Mouse (Mus musculus) midbrain, postnatal 0 days (tissue): Measurements from ENCODE around the gene Dido1. TPM values are rescaled to one million over a fixed set of nuclear protein-coding genes. Genes with fewer than 3 reads are reported as not detected.

Source experiments
- ATAC-seq: fragments of 200-750 bp; cut with Nextera tagmentation; 2 replicates; pipeline ENCODE4 v1.8.0; 2017; ENCODE audit warnings: moderate number of reproducible peaks, mild to moderate bottlenecking, moderate TSS enrichment, moderate library complexity; ENCODE audit not compliant: low FRiP score
- DNase-seq: peaks from one replicate; pipeline ENCODE4 v3.0.0-alpha.2; 2015; ENCODE audit warnings: low spot score
- H3K27ac ChIP-seq: fragments of 300-500 bp; sonication (generic); 2 replicates; pipeline ENCODE4 v1.5.1; 2014; ENCODE audit warnings: low read depth, mild to moderate bottlenecking, low read length, mixed read lengths
- H3K27me3 ChIP-seq: fragments of 300-500 bp; sonication (generic); 2 replicates; pipeline ENCODE4 v1.6.1; 2014; ENCODE audit warnings: low read length, control low read depth, mixed read lengths; ENCODE audit not compliant: insufficient read depth
- H3K36me3 ChIP-seq: fragments of 300-500 bp; sonication (generic); 2 replicates; pipeline ENCODE4 v1.6.1; 2014; ENCODE audit warnings: low read length, control low read depth, mixed read lengths; ENCODE audit not compliant: insufficient read depth
- H3K4me1 ChIP-seq: fragments of 300-500 bp; sonication (generic); 2 replicates; pipeline ENCODE4 v1.6.1; 2014; ENCODE audit warnings: mild to moderate bottlenecking, control low read depth, antibody characterized with exemption, low read length, mixed read lengths; ENCODE audit not compliant: insufficient read depth
- H3K4me2 ChIP-seq: fragments of 300-500 bp; sonication (generic); 2 replicates; pipeline ENCODE4 v1.6.1; 2014; ENCODE audit warnings: low read depth, mild to moderate bottlenecking, low read length, mixed read lengths; ENCODE audit not compliant: poor library complexity, severe bottlenecking
- H3K4me3 ChIP-seq: fragments of 300-500 bp; sonication (generic); 2 replicates; pipeline ENCODE4 v1.5.1; 2014; ENCODE audit warnings: low read depth, mild to moderate bottlenecking, low read length, moderate library complexity
- H3K9ac ChIP-seq: fragments of 300-500 bp; sonication (generic); replicated peaks from 2 replicates; pipeline ENCODE4 v1.6.1; 2014; ENCODE audit warnings: mild to moderate bottlenecking, low read length, moderate library complexity, mixed read lengths; ENCODE audit not compliant: poor library complexity, severe bottlenecking
- H3K9me3 ChIP-seq: fragments of 300-500 bp; sonication (generic); 2 replicates; pipeline ENCODE4 v1.6.1; 2016; ENCODE audit warnings: low read length, control low read depth
- CTCF ChIP-seq: IDR thresholded peaks from 2 replicates; pipeline ENCODE4 v1.5.1; 2016; ENCODE audit warnings: antibody characterized with exemption, mild to moderate bottlenecking
- whole genome bisulfite sequencing: fragments of 180-500 bp; shearing (Covaris S2); extraction: QIAGEN DNeasy Blood & Tissue Kit; methylation state at CpG from one replicate; pipeline ENCODE4 v1.1.7; 2014; 5-methylcytosine and 5-hydroxymethylcytosine counted together
- polyA plus RNA-seq: library from polyadenylated mRNA; unstranded; fragments of >200 nt; fragmentation: Nextera tagmentation; extraction: Ambion mirVana; gene quantifications from 2 replicates; pipeline ENCODE4 v1.2.1, GENCODE M21; 2015
- total RNA-seq: library from RNA; depleted of rRNA; stranded (reverse); fragments of >200 nt; gene quantifications from 2 replicates; pipeline ENCODE4 v1.2.3, GENCODE M21; 2014

Gene Dido1
- total and polyA plus RNA-seq, 2 experiments from 2014 or later: 22.2 to 36.7 TPM

DNA sequence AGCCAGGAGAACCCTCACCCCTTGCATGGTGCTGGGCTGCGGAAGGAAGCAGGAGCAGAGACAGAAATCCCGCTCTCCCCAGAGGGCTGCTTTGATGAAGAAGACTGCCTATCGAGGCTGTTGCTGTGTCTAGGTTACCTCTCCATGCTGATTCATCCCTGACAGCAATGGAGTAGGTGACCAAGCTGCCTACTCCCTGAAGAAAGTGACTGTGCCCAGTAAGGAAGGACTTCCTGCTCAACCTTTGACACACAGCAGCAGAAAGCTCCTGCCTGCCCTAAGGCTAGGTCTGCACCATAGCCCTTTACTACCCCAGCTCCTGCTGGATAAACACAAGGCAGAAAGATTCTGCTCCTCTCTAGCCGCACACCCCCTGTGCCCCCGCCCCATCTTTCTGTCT is 39.1 kb upstream of the Dido1 start:
- H3K4me2 ChIP-seq: no peak overlapping the region
- no peak for ATAC-seq

DNA sequence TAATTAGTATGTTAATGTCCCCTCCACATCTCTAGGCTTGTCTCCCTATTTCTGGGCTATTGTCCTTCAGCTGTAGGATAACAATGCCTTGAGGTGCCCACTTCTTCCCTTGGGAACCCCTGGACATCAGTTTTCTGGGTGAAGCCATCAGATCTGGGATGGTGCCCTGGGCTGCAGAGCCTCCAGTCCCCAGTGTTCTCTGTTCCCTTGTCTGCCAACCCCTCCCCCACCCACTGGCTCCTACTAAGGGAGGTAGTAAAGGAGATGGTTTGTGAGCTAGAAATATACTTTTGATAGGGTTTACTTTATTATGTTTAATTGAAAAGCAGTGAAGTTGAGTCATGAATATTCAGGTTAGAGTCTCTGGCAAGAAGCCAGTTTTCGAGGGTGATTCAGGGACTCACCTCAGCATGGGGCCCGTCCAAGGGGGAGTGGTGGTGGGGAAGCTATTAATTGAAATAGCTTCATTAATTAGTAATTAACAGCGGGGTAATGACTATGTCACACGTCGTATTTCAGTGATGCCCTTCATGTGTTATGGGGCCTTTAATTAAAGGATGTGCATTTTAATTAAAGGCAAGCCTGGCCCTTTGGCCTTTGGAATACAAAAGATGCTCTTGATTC is 36.9 kb upstream of the Dido1 start:
- no peak overlapping the region for H3K4me3 ChIP-seq
- no peak overlapping the region for H3K4me2 ChIP-seq
- DNase-seq: no peak
- H3K4me1 ChIP-seq: no peaks in the 10 kb centered on the region
- TF ChIP-seq CTCF: no peak
- no peak overlapping the region for H3K27ac ChIP-seq
- no peaks in the 10 kb centered on the region for H3K36me3 ChIP-seq
- H3K27me3 ChIP-seq: 0 out of 2 replicates have a peak, but pooled peaks cover 3% of the 10 kb centered on the region
- H3K9ac ChIP-seq: no peak overlapping the region
- no peaks in the 10 kb centered on the region for H3K9me3 ChIP-seq
- ATAC-seq: no peak
- 33% methylated on average over 5 of the region's 5 CpGs for WGBS

More for the DNA sequence above, 39.1 kb upstream of the Dido1 start:
- Histone ChIP-seq H3K9ac (0 out of 2 replicates have a peak overlapping the region, but pooled peaks have one; percentile 8), H3K4me3 (no peak overlapping the region), H3K9me3 (no peaks in the 10 kb centered on the region), H3K4me1 (no peaks in the 10 kb centered on the region), H3K27ac (no peak overlapping the region), H3K27me3 (0 out of 2 replicates have a peak, but pooled peaks cover 3% of the 10 kb centered on the region), H3K36me3 (no peaks in the 10 kb centered on the region)
- TF ChIP-seq CTCF: no peak
- WGBS: 58% methylated on average over 5 of the region's 5 CpGs
- DNase-seq: no peak

DNA sequence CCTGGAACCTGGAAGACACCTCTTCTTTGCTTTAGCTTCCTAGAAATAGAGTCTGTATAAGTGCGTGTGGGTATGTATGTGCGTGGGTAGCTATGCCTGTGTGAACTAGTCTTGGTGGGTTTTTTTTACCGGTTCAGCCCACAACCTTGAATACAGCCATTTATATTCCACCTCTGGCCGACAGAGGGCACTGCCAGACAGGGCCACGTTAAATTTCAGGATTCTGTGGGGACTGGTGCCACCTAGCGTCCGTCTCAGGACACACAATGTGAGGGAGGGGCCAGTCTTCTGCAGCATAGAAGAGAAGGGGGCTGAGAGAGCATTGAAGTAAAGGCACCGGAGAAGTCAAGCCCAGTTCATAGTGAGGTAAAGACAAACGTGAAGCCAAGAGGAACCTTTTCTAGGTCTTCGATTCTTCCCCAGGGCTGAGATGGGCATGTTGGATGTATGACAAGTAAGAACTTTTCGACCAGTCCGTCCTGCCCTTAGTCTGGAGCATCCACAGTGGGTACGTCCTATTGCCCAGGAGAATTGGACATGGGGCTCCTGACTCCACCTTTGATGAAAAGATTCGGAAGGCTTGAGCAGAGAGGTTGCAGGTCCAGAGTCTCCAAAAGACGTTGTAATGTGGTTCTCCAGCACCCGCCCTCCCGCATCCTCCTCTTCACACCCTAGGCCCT is 35.6 kb upstream of the Dido1 start:
- Histone ChIP-seq H3K27me3 (0 out of 2 replicates have a peak, but pooled peaks cover 3% of the 10 kb centered on the region), H3K9ac (no peak overlapping the region), H3K4me2 (no peak overlapping the region), H3K9me3 (no peaks in the 10 kb centered on the region), H3K36me3 (no peaks in the 10 kb centered on the region), H3K4me1 (no peaks in the 10 kb centered on the region), H3K27ac (no peak overlapping the region), H3K4me3 (no peak overlapping the region)
- peak; percentile 100 for TF ChIP-seq CTCF
- ATAC-seq (peak; percentile 77), DNase-seq (peak; percentile 85)
- 32% methylated on average over 17 of the region's 17 CpGs for WGBS

DNA sequence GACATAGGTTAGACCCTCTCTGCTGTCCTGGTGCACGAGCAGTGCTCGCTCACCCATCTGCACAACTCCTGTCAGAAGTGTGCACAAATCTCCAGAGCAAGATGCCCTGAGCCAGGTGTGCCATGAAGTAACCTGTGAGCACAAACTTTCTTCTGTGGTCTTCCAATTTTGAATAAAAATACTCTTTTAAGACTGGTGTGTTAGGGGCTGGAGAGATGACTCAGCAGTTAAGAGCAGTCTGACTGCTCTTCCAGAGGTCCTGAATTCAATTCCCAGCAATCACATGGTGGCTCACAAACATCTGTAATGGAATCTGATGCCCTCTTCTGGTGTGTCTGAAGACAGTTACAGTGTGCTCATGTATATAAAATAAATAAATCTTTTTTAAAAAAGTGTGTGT is 33.5 kb upstream of the Dido1 start:
- no peak for DNase-seq
- no peak overlapping the region for H3K27ac ChIP-seq
- no peak overlapping the region for H3K9ac ChIP-seq
- H3K4me2 ChIP-seq: no peak overlapping the region
- H3K36me3 ChIP-seq: no peaks in the 10 kb centered on the region
- no peaks in the 10 kb centered on the region for H3K4me1 ChIP-seq
- 92% methylated on average over 2 of the region's 2 CpGs for WGBS
- no peak for ATAC-seq
- 0 out of 2 replicates have a peak, but pooled peaks cover 3% of the 10 kb centered on the region for H3K27me3 ChIP-seq
- H3K4me3 ChIP-seq: no peak overlapping the region
- H3K9me3 ChIP-seq: no peaks in the 10 kb centered on the region
- no peak for TF ChIP-seq CTCF

DNA sequence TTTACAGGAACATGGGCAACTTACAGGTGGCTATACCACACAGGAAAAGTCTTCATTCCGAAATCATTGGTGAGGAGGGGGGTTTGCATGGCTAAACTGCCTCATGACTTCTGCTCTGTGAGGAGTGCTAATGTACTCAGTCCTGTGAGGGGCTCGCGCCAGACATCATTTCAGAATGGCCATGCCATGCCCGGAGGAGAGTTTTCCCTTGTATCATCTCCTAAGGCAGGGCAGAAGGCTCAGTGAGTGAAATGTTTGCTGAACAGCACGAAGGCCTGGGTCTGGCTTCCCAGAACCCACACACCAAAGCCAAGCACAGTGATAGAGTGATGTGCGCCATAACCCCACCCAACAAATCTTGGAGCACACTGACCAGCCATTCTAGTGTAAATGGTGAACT is 33.0 kb upstream of the Dido1 start:
- DNase-seq: no peak
- no peak overlapping the region for H3K27ac ChIP-seq
- no peaks in the 10 kb centered on the region for H3K4me1 ChIP-seq
- 86% methylated on average over 6 of the region's 6 CpGs for WGBS
- no peak overlapping the region for H3K9ac ChIP-seq
- no peak for ATAC-seq
- H3K9me3 ChIP-seq: no peaks in the 10 kb centered on the region
- TF ChIP-seq CTCF: no peak
- no peaks in the 10 kb centered on the region for H3K36me3 ChIP-seq
- H3K4me3 ChIP-seq: no peak overlapping the region
- no peak overlapping the region for H3K4me2 ChIP-seq
- 0 out of 2 replicates have a peak, but pooled peaks cover 3% of the 10 kb centered on the region for H3K27me3 ChIP-seq

DNA sequence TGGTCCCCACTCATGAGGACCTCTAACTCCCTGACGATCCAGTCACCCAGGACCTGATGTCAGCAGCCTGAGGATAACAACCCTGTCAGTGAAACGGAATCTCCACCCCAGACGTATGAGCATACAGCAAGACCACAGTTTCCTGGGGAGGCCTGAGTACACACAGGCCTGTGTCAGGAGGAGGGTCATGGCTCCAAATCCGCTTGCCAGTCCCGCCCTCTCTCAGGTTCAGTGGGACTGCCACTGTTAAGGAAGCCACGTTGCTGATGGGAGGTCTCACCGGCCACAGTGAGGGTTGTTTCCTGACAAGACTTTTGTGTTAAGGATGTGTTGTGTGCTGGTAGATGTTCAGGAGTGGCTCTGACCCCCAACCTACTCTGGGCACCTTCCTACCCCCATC is 31.6 kb upstream of the Dido1 start:
- H3K4me1 ChIP-seq: no peaks in the 10 kb centered on the region
- 0 out of 2 replicates have a peak, but pooled peaks cover 3% of the 10 kb centered on the region for H3K27me3 ChIP-seq
- no peak for ATAC-seq
- H3K9me3 ChIP-seq: no peaks in the 10 kb centered on the region
- H3K4me3 ChIP-seq: no peak overlapping the region
- no peak for TF ChIP-seq CTCF
- no peak overlapping the region for H3K27ac ChIP-seq
- WGBS: 77% methylated on average over 7 of the region's 7 CpGs
- H3K36me3 ChIP-seq: no peaks in the 10 kb centered on the region
- DNase-seq: no peak
- H3K9ac ChIP-seq: no peak overlapping the region
- no peak overlapping the region for H3K4me2 ChIP-seq
